Mouse (Mus musculus): ENCODE measurements at regions not wholly inside any gene's neighbourhood (a gene's known extent, or its start where the extent isn't known, plus 50 kb on each side); places are given as distances from the start of the nearest gene placed in this dataset.

- no peak overlapping the region for H3K27ac ChIP-seq (ENCODE audit: control insufficient read depth, insufficient read depth, low read length)
- no peaks in the 10 kb centered on the region for H3K36me3 ChIP-seq (ENCODE audit: control insufficient read depth, insufficient read depth, low read length)
- 97% methylated on average over 6 of the region's 6 CpGs for WGBS
- no peaks in the 10 kb centered on the region for H3K27me3 ChIP-seq (ENCODE audit: control insufficient read depth, insufficient read depth, low read length)
- DNase-seq: no peak
- H3K4me3 ChIP-seq (ENCODE audit: control insufficient read depth, insufficient read depth, low read length): no peak overlapping the region
- no peaks in the 10 kb centered on the region for H3K4me1 ChIP-seq (replicated peaks; ENCODE audit: control insufficient read depth, insufficient read depth, low read length)
- TF ChIP-seq POLR2A (IDR thresholded peaks at IDR 0.05; ENCODE audit: control insufficient read depth, extremely low read depth, insufficient read depth, low read length, poor library complexity) (no peak), CTCF (IDR thresholded peaks at IDR 0.05; ENCODE audit: borderline replicate concordance, control insufficient read depth, extremely low read depth, insufficient read depth, low read length, poor library complexity) (no peak)
These were observed 1300.5 kb upstream of the A1bg start for GRCm38 (mm10) chr15:62223156-62223840.

DNA sequence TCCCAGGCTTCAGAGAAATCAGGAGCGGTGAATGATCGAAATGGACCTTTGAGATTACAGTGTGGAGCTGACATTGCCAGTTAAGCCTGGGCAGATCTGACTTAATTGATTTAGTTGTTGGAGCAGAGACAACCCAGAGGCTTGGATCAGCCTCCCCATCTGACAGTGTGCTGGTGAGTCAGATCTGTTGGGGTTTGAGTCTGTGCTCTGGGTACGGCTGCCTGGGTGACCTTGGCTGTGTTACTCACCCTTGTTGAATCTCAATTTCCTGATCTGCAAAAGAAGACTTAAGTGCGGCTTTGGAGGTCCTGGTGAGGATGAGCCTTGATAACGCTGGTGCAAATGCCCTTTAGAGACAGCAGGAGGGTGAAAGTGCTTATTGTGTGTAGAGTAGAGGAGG, 1299.9 kb upstream of the A1bg start:
- DNase-seq: no peak
- Histone ChIP-seq H3K4me3 (ENCODE audit: control insufficient read depth, insufficient read depth, low read length) (no peak overlapping the region), H3K27me3 (ENCODE audit: control insufficient read depth, insufficient read depth, low read length) (no peaks in the 10 kb centered on the region), H3K27ac (ENCODE audit: control insufficient read depth, insufficient read depth, low read length) (no peak overlapping the region), H3K4me1 (replicated peaks; ENCODE audit: control insufficient read depth, insufficient read depth, low read length) (no peaks in the 10 kb centered on the region), H3K36me3 (ENCODE audit: control insufficient read depth, insufficient read depth, low read length) (no peaks in the 10 kb centered on the region)
- WGBS: 95% methylated on average over 5 of the region's 5 CpGs
- TF ChIP-seq CTCF (IDR thresholded peaks at IDR 0.05; ENCODE audit: borderline replicate concordance, control insufficient read depth, extremely low read depth, insufficient read depth, low read length, poor library complexity) (no peak), POLR2A (IDR thresholded peaks at IDR 0.05; ENCODE audit: control insufficient read depth, extremely low read depth, insufficient read depth, low read length, poor library complexity) (no peak)

DNA sequence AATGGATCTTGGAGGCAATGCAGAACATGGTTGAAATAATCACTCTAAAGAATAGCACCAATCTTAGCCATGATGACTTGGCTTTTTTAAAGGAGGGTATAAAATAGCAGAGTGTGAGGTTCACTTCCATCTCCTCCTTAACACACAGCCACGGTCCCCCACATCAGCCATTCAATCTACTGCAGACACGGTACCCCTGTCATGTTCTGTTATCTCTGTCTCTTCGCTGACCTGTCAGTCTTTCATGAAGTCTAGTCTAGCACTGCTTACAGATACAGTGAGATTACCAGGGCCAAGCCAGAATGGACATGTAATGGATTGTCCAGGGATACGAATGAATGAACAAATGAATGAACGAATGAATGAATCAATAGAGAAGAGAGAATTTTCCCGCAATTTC, 1299.4 kb upstream of the A1bg start:
- 99% methylated on average over 6 of the region's 6 CpGs for WGBS
- H3K27me3 ChIP-seq (ENCODE audit: control insufficient read depth, insufficient read depth, low read length): no peaks in the 10 kb centered on the region
- DNase-seq: no peak
- H3K27ac ChIP-seq (ENCODE audit: control insufficient read depth, insufficient read depth, low read length): no peak overlapping the region
- H3K4me3 ChIP-seq (ENCODE audit: control insufficient read depth, insufficient read depth, low read length): no peak overlapping the region
- TF ChIP-seq CTCF (IDR thresholded peaks at IDR 0.05; ENCODE audit: borderline replicate concordance, control insufficient read depth, extremely low read depth, insufficient read depth, low read length, poor library complexity) (no peak), POLR2A (IDR thresholded peaks at IDR 0.05; ENCODE audit: control insufficient read depth, extremely low read depth, insufficient read depth, low read length, poor library complexity) (no peak)
- H3K36me3 ChIP-seq (ENCODE audit: control insufficient read depth, insufficient read depth, low read length): no peaks in the 10 kb centered on the region
- no peaks in the 10 kb centered on the region for H3K4me1 ChIP-seq (replicated peaks; ENCODE audit: control insufficient read depth, insufficient read depth, low read length)

GRCm38 (mm10) chr15:62221024-62221819, 1298.4 kb upstream of the A1bg start:
- Histone ChIP-seq H3K27me3 (ENCODE audit: control insufficient read depth, insufficient read depth, low read length) (no peaks in the 10 kb centered on the region), H3K27ac (ENCODE audit: control insufficient read depth, insufficient read depth, low read length) (no peak overlapping the region), H3K36me3 (ENCODE audit: control insufficient read depth, insufficient read depth, low read length) (no peaks in the 10 kb centered on the region), H3K4me3 (ENCODE audit: control insufficient read depth, insufficient read depth, low read length) (no peak overlapping the region), H3K4me1 (replicated peaks; ENCODE audit: control insufficient read depth, insufficient read depth, low read length) (no peaks in the 10 kb centered on the region)
- no peak for DNase-seq
- WGBS: 96% methylated on average over 8 of the region's 8 CpGs
- TF ChIP-seq CTCF (IDR thresholded peaks at IDR 0.05; ENCODE audit: borderline replicate concordance, control insufficient read depth, extremely low read depth, insufficient read depth, low read length, poor library complexity): no peak
- TF ChIP-seq POLR2A (IDR thresholded peaks at IDR 0.05; ENCODE audit: control insufficient read depth, extremely low read depth, insufficient read depth, low read length, poor library complexity): no peak

- Histone ChIP-seq H3K4me3 (ENCODE audit: control insufficient read depth, insufficient read depth, low read length) (no peak overlapping the region), H3K4me1 (replicated peaks; ENCODE audit: control insufficient read depth, insufficient read depth, low read length) (no peaks in the 10 kb centered on the region), H3K36me3 (ENCODE audit: control insufficient read depth, insufficient read depth, low read length) (no peaks in the 10 kb centered on the region), H3K27me3 (ENCODE audit: control insufficient read depth, insufficient read depth, low read length) (no peaks in the 10 kb centered on the region), H3K27ac (ENCODE audit: control insufficient read depth, insufficient read depth, low read length) (no peak overlapping the region)
- WGBS: 93% methylated on average over 3 of the region's 3 CpGs
- DNase-seq: no peak
- TF ChIP-seq POLR2A (IDR thresholded peaks at IDR 0.05; ENCODE audit: control insufficient read depth, extremely low read depth, insufficient read depth, low read length, poor library complexity) (no peak), CTCF (IDR thresholded peaks at IDR 0.05; ENCODE audit: borderline replicate concordance, control insufficient read depth, extremely low read depth, insufficient read depth, low read length, poor library complexity) (no peak)
These were observed 1297.8 kb upstream of the A1bg start for GRCm38 (mm10) chr15:62220620-62221019.

- WGBS: 95% methylated on average over 9 of the region's 9 CpGs
- no peaks in the 10 kb centered on the region for H3K36me3 ChIP-seq (ENCODE audit: control insufficient read depth, insufficient read depth, low read length)
- no peaks in the 10 kb centered on the region for H3K4me1 ChIP-seq (replicated peaks; ENCODE audit: control insufficient read depth, insufficient read depth, low read length)
- H3K4me3 ChIP-seq (ENCODE audit: control insufficient read depth, insufficient read depth, low read length): no peak overlapping the region
- no peak for DNase-seq
- no peak for TF ChIP-seq CTCF (IDR thresholded peaks at IDR 0.05; ENCODE audit: borderline replicate concordance, control insufficient read depth, extremely low read depth, insufficient read depth, low read length, poor library complexity)
- no peak for TF ChIP-seq POLR2A (IDR thresholded peaks at IDR 0.05; ENCODE audit: control insufficient read depth, extremely low read depth, insufficient read depth, low read length, poor library complexity)
- H3K27ac ChIP-seq (ENCODE audit: control insufficient read depth, insufficient read depth, low read length): no peak overlapping the region
- no peaks in the 10 kb centered on the region for H3K27me3 ChIP-seq (ENCODE audit: control insufficient read depth, insufficient read depth, low read length)
These were observed 1297.2 kb upstream of the A1bg start for GRCm38 (mm10) chr15:62219934-62220540.
